Mouse (Mus musculus): ENCODE measurements around the gene Trim3. TPM values are rescaled to one million over a fixed set of nuclear protein-coding genes. Genes with fewer than 3 reads are reported as not detected.

Gene Trim3
- polyA plus RNA-seq, 1 experiment from 2014 or later: 85.5 TPM

- no peak for ATAC-seq (ENCODE audit: low FRiP score)
- no peak for DNase-seq (ENCODE audit: low spot score)
- H3K27me3 ChIP-seq (ENCODE audit: control insufficient read depth, insufficient read depth, low read length): no peaks in the 10 kb centered on the region
- peaks cover 37% of the 10 kb centered on the region for H3K36me3 ChIP-seq (replicated peaks; ENCODE audit: control insufficient read depth, insufficient read depth)
- H3K4me3 ChIP-seq (replicated peaks; ENCODE audit: low read length): no peak overlapping the region
- no peak overlapping the region for H3K27ac ChIP-seq
- WGBS: 92% methylated on average over 10 of the region's 10 CpGs
- H3K9ac ChIP-seq: no peak overlapping the region
- H3K9me3 ChIP-seq (ENCODE audit: control insufficient read depth, low read length): no peaks in the 10 kb centered on the region
- peak overlapping the region; percentile 80 for H3K4me2 ChIP-seq (replicated peaks)
- peaks cover 15% of the 10 kb centered on the region for H3K4me1 ChIP-seq (replicated peaks; ENCODE audit: control insufficient read depth, insufficient read depth, low read length)
Measured at GRCm38 (mm10) chr7:105555571-105555970, 77.8 kb downstream of the Trim3 start.

Other genes with a start within 250 kb of the Trim3 start
- 39.0 and 42.2 TPM in 2 replicates for gene Fam160a2, start 233.5 kb downstream of the Trim3 start, polyA plus RNA-seq (2014; fragmentation: Nextera tagmentation; extraction: Ambion mirVana)
- gene Cnga4, start 229.0 kb downstream of the Trim3 start, polyA plus RNA-seq (2014; fragmentation: Nextera tagmentation; extraction: Ambion mirVana): not detected in 2 replicates
- 3.8 and 4.0 TPM in 2 replicates for gene Cckbr, start 207.8 kb downstream of the Trim3 start, polyA plus RNA-seq (2014; fragmentation: Nextera tagmentation; extraction: Ambion mirVana)
- gene Cavin3, start 151.3 kb downstream of the Trim3 start, polyA plus RNA-seq (2014; fragmentation: Nextera tagmentation; extraction: Ambion mirVana): 32.6 and 36.0 TPM in 2 replicates
- 95.9 and 106 TPM in 2 replicates for gene Smpd1, start 79.2 kb downstream of the Trim3 start, polyA plus RNA-seq (2014; fragmentation: Nextera tagmentation; extraction: Ambion mirVana)
- 224 and 243 TPM in 2 replicates for gene Apbb1, start 51.9 kb downstream of the Trim3 start, polyA plus RNA-seq (2014; fragmentation: Nextera tagmentation; extraction: Ambion mirVana)
- gene Hpx, start 33.4 kb downstream of the Trim3 start, polyA plus RNA-seq (2014; fragmentation: Nextera tagmentation; extraction: Ambion mirVana): 0.13 TPM in 1 of 2 replicates, not detected in the other
- 147 and 154 TPM in 2 replicates for gene Timm10b, start 6.5 kb upstream of the Trim3 start, polyA plus RNA-seq (2014; fragmentation: Nextera tagmentation; extraction: Ambion mirVana)
- 92.4 and 95.5 TPM in 2 replicates for gene Arfip2, start 6.8 kb upstream of the Trim3 start, polyA plus RNA-seq (2014; fragmentation: Nextera tagmentation; extraction: Ambion mirVana)
- gene Gm45799, start 7.0 kb upstream of the Trim3 start, polyA plus RNA-seq (2014; fragmentation: Nextera tagmentation; extraction: Ambion mirVana): 20.5 and 21.7 TPM in 2 replicates
- gene Dnhd1, start 17.3 kb upstream of the Trim3 start, polyA plus RNA-seq (2014; fragmentation: Nextera tagmentation; extraction: Ambion mirVana): 1.1 and 2.0 TPM in 2 replicates
- 206 and 220 TPM in 2 replicates for gene Ilk, start 103.0 kb upstream of the Trim3 start, polyA plus RNA-seq (2014; fragmentation: Nextera tagmentation; extraction: Ambion mirVana)
- gene Rrp8, start 103.8 kb upstream of the Trim3 start, polyA plus RNA-seq (2014; fragmentation: Nextera tagmentation; extraction: Ambion mirVana): 21.3 and 24.1 TPM in 2 replicates
- gene Taf10, start 110.8 kb upstream of the Trim3 start, polyA plus RNA-seq (2014; fragmentation: Nextera tagmentation; extraction: Ambion mirVana): 128 and 140 TPM in 2 replicates
- gene Tpp1, start 118.7 kb upstream of the Trim3 start, polyA plus RNA-seq (2014; fragmentation: Nextera tagmentation; extraction: Ambion mirVana): 48.2 and 51.6 TPM in 2 replicates
- 21.1 and 23.2 TPM in 2 replicates for gene Dchs1, start 154.1 kb upstream of the Trim3 start, polyA plus RNA-seq (2014; fragmentation: Nextera tagmentation; extraction: Ambion mirVana)
- gene Mrpl17, start 177.5 kb upstream of the Trim3 start, polyA plus RNA-seq (2014; fragmentation: Nextera tagmentation; extraction: Ambion mirVana): 164 and 208 TPM in 2 replicates